Mouse (Mus musculus): ENCODE data around the gene Catsperd.

DNA sequence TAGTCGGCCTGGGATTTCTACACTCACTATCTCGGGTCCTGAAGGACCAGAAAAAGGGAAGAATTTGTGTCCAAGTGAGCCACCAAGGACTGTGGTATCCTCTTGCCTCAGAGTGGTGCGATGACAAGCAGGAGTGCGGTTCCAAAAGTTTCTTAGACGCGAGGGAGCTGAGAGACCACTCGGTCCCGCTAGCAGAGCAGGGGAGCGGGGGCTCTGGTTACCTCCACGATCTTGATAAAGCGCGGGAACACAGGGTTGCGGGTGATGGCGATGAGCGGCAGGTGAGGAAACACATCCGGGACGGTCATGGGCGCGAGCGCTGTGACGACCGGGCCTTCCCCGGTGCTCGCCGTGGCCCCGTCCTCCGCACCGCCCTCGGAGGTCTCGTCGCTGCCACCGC, 1.7 kb upstream of the Catsperd start:
- TF ChIP-seq CTCF (IDR thresholded peaks at IDR 0.05; ENCODE audit: control insufficient read depth, insufficient read depth, low read length) = no peak
- no peak for TF ChIP-seq POLR2A (IDR thresholded peaks at IDR 0.05; ENCODE audit: borderline replicate concordance, control insufficient read depth, low read depth, low read length)
